Mouse (Mus musculus): Measurements from ENCODE around the gene Dusp10.

DNA sequence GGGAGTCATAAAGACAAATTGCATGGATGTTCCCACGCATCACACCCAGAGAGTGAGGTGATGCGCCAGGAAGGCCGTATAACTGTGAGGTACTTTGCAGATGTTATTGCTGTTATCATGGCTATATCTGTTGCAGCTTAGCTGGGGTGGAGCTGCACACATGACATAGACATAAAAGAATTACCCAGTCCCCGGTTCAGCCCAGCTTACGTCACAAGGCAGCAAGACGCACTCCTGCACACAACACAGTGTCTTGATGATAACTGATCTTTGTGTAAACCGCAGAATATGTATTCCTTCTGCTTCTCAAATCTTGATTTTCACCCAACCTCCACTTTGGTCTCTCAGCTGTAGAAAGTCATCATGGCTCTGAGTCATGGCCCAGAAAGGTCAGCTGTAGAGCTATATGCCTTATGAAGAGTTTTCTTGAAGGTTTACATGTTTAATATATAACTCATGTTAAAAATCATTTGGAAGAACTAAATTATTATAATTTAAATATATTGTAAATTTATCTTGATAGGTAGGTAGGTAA lies 25.3 kb upstream of the Dusp10 start:
- TF ChIP-seq CTCF (IDR thresholded peaks at IDR 0.05; ENCODE audit: low read depth, low read length) (no peak), POLR2A (IDR thresholded peaks at IDR 0.05; ENCODE audit: extremely low read depth, insufficient read depth, low read length) (no peak)
